Mouse (Mus musculus): ENCODE results near the gene Kif3c. TPM values are rescaled to one million over a fixed set of nuclear protein-coding genes. Genes with fewer than 3 reads are reported as not detected.

Kif3c gene
- total RNA-seq, 1 experiment from 2014 or later: 2.4 TPM

GRCm38 (mm10) chr12:3366190-3366956 lies 1.4 kb downstream of the Kif3c start:
- no peak for ATAC-seq (replicated peaks; ENCODE audit: insufficient number of reproducible peaks, low FRiP score, low TSS enrichment, poor library complexity, severe bottlenecking)

GRCm38 (mm10) chr12:3366957-3367260 lies 2.0 kb downstream of the Kif3c start:
- ATAC-seq (replicated peaks; ENCODE audit: insufficient number of reproducible peaks, low FRiP score, low TSS enrichment, poor library complexity, severe bottlenecking): no peak

GRCm38 (mm10) chr12:3368771-3369170 lies 3.8 kb downstream of the Kif3c start:
- ATAC-seq (replicated peaks; ENCODE audit: insufficient number of reproducible peaks, low FRiP score, low TSS enrichment, poor library complexity, severe bottlenecking): no peak

DNA sequence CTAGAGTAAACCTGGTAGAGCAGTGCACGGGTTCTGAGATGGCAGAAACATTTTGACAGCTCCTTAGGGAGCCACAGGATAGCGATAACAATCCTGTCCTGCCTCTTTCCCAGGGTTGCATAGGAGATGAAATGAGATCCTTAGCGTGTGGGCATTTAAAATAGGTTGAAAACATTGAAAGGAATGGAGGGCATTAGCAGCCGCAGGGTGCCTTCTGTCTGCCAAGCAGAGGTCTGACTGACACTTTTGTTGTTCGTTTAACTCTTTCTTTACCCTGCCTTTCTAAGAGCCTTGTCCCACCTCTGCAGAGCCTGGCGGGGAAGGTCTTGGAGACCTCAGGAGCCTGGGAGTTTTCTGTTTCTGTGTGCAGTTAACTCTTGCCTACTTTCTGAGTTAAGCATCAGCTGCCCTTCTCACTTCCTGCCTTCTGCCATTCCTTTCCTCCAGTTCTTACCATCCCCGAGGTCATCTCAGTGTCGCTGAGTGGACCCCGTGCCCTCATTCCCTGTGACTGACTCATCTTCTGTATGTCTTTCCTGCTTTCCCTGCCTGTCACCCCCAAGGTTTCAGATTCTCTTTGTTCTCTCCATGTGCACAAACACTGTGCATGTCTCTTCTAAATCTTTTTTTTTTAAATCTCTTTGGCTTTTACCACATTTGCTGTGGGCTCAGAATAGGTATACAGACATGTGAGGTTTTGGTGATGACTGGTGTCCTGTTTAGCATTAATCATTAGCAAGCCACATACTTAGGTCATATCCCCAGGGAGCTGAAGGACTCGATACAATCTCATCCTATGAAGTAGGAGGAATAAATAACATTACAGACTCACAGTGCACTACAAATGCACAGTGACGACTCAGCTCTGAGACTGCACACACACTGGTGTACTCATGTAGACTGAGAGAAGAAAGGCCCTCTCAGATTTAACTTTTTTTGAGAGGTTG lies 6.3 kb downstream of the Kif3c start:
- ATAC-seq (replicated peaks; ENCODE audit: insufficient number of reproducible peaks, low FRiP score, low TSS enrichment, poor library complexity, severe bottlenecking): no peak

DNA sequence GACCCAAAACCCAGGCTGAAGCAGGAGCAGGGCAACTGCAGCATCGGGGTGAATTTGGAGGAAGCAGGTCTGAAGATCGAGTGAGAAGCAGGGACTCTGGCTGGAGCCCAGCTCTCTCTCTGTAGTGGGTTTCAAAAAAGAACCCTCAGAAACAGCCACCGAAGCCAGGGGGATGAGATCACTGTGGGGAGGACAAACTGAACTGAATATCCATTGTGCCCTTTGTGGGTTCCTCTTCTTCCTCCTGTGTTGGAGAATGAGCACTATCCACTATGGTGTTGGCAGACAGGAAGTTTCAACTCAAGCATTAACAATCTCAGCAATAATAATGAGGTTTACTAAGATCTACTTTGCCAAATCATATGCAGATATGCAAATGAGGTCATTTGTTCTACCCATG lies 7.1 kb downstream of the Kif3c start:
- ATAC-seq (replicated peaks; ENCODE audit: insufficient number of reproducible peaks, low FRiP score, low TSS enrichment, poor library complexity, severe bottlenecking): no peak

GRCm38 (mm10) chr12:3373566-3373965 lies 8.6 kb downstream of the Kif3c start:
- ATAC-seq (replicated peaks; ENCODE audit: insufficient number of reproducible peaks, low FRiP score, low TSS enrichment, poor library complexity, severe bottlenecking): no peak

DNA sequence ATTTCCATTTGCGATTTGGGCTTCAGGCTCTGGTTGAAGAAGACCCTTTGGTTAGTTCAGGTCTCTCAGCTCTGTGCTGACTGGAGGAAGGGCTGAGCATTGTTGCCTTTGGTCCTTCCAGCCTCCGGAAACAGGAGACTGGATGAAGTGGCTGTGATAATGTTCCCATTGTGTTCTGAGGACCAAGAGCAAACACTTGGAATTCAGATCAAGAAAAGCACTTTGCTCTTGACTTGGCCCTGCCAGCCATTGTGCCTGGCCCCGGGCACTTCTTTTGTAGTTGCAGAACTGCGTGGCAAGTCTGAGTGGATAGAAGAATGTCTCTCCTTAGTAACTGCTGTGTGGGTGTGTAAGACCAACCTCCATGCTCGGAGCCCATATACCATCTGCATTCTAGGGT lies 9.6 kb downstream of the Kif3c start:
- no peak for ATAC-seq (replicated peaks; ENCODE audit: insufficient number of reproducible peaks, low FRiP score, low TSS enrichment, poor library complexity, severe bottlenecking)

GRCm38 (mm10) chr12:3377190-3377589 lies 12.3 kb downstream of the Kif3c start:
- no peak for ATAC-seq (replicated peaks; ENCODE audit: insufficient number of reproducible peaks, low FRiP score, low TSS enrichment, poor library complexity, severe bottlenecking)

- ATAC-seq (replicated peaks; ENCODE audit: insufficient number of reproducible peaks, low FRiP score, low TSS enrichment, poor library complexity, severe bottlenecking): no peak
These were observed 12.8 kb downstream of the Kif3c start for GRCm38 (mm10) chr12:3377755-3378154.

DNA sequence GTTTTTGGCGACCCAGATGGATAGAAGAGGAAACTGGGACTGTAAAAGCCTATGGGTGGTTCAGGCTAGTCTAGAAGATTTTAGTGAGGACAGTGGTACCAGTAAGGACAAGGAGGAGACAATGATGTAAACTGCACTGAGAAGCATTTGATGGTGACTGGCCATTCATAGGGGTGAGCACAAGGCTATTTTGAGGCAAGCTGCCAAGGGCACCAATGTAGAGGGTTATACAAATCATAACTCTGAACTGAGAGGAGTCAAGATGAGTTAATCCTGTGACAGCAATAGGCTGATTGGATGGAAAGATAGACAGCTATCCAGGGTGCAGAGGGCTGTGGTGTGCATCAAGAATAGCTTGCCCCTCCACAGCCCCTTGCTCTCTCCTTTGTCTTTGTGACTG lies 19.9 kb downstream of the Kif3c start:
- ATAC-seq (replicated peaks; ENCODE audit: insufficient number of reproducible peaks, low FRiP score, low TSS enrichment, poor library complexity, severe bottlenecking): no peak

GRCm38 (mm10) chr12:3385271-3385670 lies 20.3 kb downstream of the Kif3c start:
- ATAC-seq (replicated peaks; ENCODE audit: insufficient number of reproducible peaks, low FRiP score, low TSS enrichment, poor library complexity, severe bottlenecking): no peak

DNA sequence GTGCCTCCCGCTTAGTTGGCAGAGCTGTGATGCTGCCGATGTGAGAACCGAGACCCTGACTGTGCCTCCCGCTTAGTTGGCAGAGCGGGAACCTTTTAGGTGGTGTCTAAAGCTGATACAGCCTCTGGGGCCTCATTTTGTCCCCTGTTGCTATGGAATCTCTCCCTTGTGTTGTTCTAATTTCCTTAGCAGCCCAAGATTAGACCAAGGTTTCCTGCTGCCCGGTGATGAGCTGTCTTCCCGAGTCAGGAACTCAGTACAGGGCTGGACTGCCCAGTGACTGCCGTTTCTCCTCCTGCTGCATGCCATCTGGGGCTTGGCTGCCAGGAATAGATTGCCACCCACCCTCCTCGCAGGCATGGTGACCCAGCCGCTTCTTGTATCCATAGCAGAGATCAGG lies 21.0 kb downstream of the Kif3c start:
- no peak for ATAC-seq (replicated peaks; ENCODE audit: insufficient number of reproducible peaks, low FRiP score, low TSS enrichment, poor library complexity, severe bottlenecking)

GRCm38 (mm10) chr12:3387891-3388290 lies 23.0 kb downstream of the Kif3c start:
- ATAC-seq (replicated peaks; ENCODE audit: insufficient number of reproducible peaks, low FRiP score, low TSS enrichment, poor library complexity, severe bottlenecking): no peak

DNA sequence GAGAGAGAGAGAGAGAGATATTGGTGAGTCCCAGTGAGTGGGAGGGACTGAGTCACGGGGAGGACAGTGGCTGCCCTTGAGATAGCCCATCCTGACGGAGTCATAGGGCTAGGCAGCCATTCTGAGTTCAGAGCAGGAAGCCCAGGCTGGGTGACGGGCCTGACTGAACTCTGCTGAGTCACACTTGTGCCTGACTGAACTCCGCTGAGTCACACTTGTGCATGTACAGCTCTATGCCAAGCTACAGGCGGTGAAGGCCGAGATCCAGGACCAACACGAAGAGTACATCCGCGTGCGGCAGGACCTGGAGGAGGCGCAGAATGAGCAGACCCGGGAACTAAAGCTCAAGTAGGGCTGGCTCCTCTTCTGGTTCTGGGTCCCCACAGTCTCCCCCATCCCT lies 24.5 kb downstream of the Kif3c start:
- ATAC-seq (replicated peaks; ENCODE audit: insufficient number of reproducible peaks, low FRiP score, low TSS enrichment, poor library complexity, severe bottlenecking): no peak

DNA sequence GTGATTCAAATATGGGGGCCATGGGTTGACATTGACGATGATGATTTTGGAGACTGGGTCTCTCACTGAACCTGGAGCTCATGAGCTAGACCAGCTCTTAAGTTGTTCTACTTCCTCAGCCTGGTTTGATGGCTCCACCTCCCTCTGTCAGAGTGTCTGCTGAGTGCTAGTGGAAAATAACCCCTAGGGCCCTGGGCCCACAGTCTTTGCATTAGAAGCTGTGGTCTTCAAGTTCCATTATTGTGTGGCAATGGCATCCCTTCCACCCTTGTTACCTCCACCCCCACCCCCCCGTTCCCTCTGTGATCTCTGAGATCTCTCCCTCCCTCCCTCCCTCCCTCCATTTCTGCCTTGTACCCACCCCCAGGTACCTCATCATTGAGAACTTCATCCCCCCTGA lies 25.1 kb downstream of the Kif3c start:
- no peak for ATAC-seq (replicated peaks; ENCODE audit: insufficient number of reproducible peaks, low FRiP score, low TSS enrichment, poor library complexity, severe bottlenecking)

- peak; percentile 69; the same call in 1 of the 2 replicates for ATAC-seq (replicated peaks; ENCODE audit: insufficient number of reproducible peaks, low FRiP score, low TSS enrichment, poor library complexity, severe bottlenecking)
These were observed 25.8 kb downstream of the Kif3c start for GRCm38 (mm10) chr12:3390577-3391262.

GRCm38 (mm10) chr12:3391276-3391675 lies 26.3 kb downstream of the Kif3c start:
- no peak for ATAC-seq (replicated peaks; ENCODE audit: insufficient number of reproducible peaks, low FRiP score, low TSS enrichment, poor library complexity, severe bottlenecking)

- no peak for ATAC-seq (replicated peaks; ENCODE audit: insufficient number of reproducible peaks, low FRiP score, low TSS enrichment, poor library complexity, severe bottlenecking)
These were observed 28.2 kb downstream of the Kif3c start for GRCm38 (mm10) chr12:3393140-3393539.

DNA sequence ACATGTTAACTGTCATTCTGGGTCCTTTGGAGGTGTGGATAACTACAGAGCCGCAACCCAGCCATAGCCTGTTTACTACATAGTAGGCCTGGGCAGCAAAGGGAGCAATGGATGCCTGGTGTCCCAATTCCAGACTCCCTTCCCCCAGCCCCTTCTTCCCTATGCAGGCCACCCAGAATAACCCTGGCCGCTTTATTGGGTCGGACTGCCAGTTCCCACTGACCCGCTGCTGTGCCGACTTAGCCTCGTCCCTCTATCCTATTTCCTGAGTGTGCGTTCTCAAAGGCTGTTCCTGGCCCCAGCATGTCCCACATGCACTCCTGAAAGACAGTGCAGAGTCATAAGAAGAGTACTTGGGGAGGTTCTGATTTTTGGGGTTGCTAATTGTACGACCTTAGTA lies 32.0 kb downstream of the Kif3c start:
- ATAC-seq (replicated peaks; ENCODE audit: insufficient number of reproducible peaks, low FRiP score, low TSS enrichment, poor library complexity, severe bottlenecking): no peak
